Mouse (Mus musculus): ENCODE data around the gene Nlrc5. TPM values are rescaled to one million over a fixed set of nuclear protein-coding genes. Genes with fewer than 3 reads are reported as not detected.

Nlrc5 gene
- polyA plus RNA-seq, 1 experiment = 56.8 TPM

- 92% methylated on average over 5 of the region's 5 CpGs for WGBS
- DNase-seq = no peak
- TF ChIP-seq CTCF (IDR thresholded peaks at IDR 0.05; ENCODE audit: borderline replicate concordance, control insufficient read depth, extremely low read depth, insufficient read depth, low read length, poor library complexity) = no peak
- TF ChIP-seq POLR2A (IDR thresholded peaks at IDR 0.05; ENCODE audit: control insufficient read depth, extremely low read depth, insufficient read depth, low read length, poor library complexity) = no peak
Observed at GRCm38 (mm10) chr8:94469656-94470055, 35.5 kb downstream of the Nlrc5 start.

GRCm38 (mm10) chr8:94470794-94471193 lies 36.6 kb downstream of the Nlrc5 start:
- H3K27ac ChIP-seq (ENCODE audit: control insufficient read depth, insufficient read depth, low read length) = no peak overlapping the region
- no peak for DNase-seq
- H3K36me3 ChIP-seq (ENCODE audit: control insufficient read depth, insufficient read depth, low read length) = no peaks in the 10 kb centered on the region
- no peak for TF ChIP-seq CTCF (IDR thresholded peaks at IDR 0.05; ENCODE audit: borderline replicate concordance, control insufficient read depth, extremely low read depth, insufficient read depth, low read length, poor library complexity)
- no peak for TF ChIP-seq POLR2A (IDR thresholded peaks at IDR 0.05; ENCODE audit: control insufficient read depth, extremely low read depth, insufficient read depth, low read length, poor library complexity)
- no peaks in the 10 kb centered on the region for H3K4me1 ChIP-seq (replicated peaks; ENCODE audit: control insufficient read depth, insufficient read depth, low read length)
- no peak overlapping the region for H3K4me3 ChIP-seq (ENCODE audit: control insufficient read depth, insufficient read depth, low read length)
- WGBS = 93% methylated on average over 2 of the region's 2 CpGs
- H3K27me3 ChIP-seq (ENCODE audit: control insufficient read depth, insufficient read depth, low read length) = no peaks in the 10 kb centered on the region

More at GRCm38 (mm10) chr8:94469656-94470055, 35.5 kb downstream of the Nlrc5 start:
- Histone ChIP-seq H3K27me3 (ENCODE audit: control insufficient read depth, insufficient read depth, low read length) (no peaks in the 10 kb centered on the region), H3K27ac (ENCODE audit: control insufficient read depth, insufficient read depth, low read length) (no peak overlapping the region), H3K36me3 (ENCODE audit: control insufficient read depth, insufficient read depth, low read length) (no peaks in the 10 kb centered on the region), H3K4me1 (replicated peaks; ENCODE audit: control insufficient read depth, insufficient read depth, low read length) (no peaks in the 10 kb centered on the region), H3K4me3 (ENCODE audit: control insufficient read depth, insufficient read depth, low read length) (no peak overlapping the region)

- Histone ChIP-seq H3K4me1 (replicated peaks; ENCODE audit: control insufficient read depth, insufficient read depth, low read length) (no peaks in the 10 kb centered on the region), H3K4me3 (ENCODE audit: control insufficient read depth, insufficient read depth, low read length) (no peak overlapping the region), H3K36me3 (ENCODE audit: control insufficient read depth, insufficient read depth, low read length) (no peaks in the 10 kb centered on the region), H3K27ac (ENCODE audit: control insufficient read depth, insufficient read depth, low read length) (no peak overlapping the region), H3K27me3 (ENCODE audit: control insufficient read depth, insufficient read depth, low read length) (no peaks in the 10 kb centered on the region)
- no peak for DNase-seq
- TF ChIP-seq POLR2A (IDR thresholded peaks at IDR 0.05; ENCODE audit: control insufficient read depth, extremely low read depth, insufficient read depth, low read length, poor library complexity) = no peak
- no peak for TF ChIP-seq CTCF (IDR thresholded peaks at IDR 0.05; ENCODE audit: borderline replicate concordance, control insufficient read depth, extremely low read depth, insufficient read depth, low read length, poor library complexity)
- 88% methylated on average over 1 of the region's 1 CpGs for WGBS
Observed at GRCm38 (mm10) chr8:94471281-94471680, 37.1 kb downstream of the Nlrc5 start.

- H3K27me3 ChIP-seq (ENCODE audit: control insufficient read depth, insufficient read depth, low read length) = no peaks in the 10 kb centered on the region
- no peak overlapping the region for H3K27ac ChIP-seq (ENCODE audit: control insufficient read depth, insufficient read depth, low read length)
- WGBS = 95% methylated on average over 8 of the region's 8 CpGs
- no peaks in the 10 kb centered on the region for H3K36me3 ChIP-seq (ENCODE audit: control insufficient read depth, insufficient read depth, low read length)
- H3K4me1 ChIP-seq (replicated peaks; ENCODE audit: control insufficient read depth, insufficient read depth, low read length) = no peaks in the 10 kb centered on the region
- TF ChIP-seq CTCF (IDR thresholded peaks at IDR 0.05; ENCODE audit: borderline replicate concordance, control insufficient read depth, extremely low read depth, insufficient read depth, low read length, poor library complexity) (no peak), POLR2A (IDR thresholded peaks at IDR 0.05; ENCODE audit: control insufficient read depth, extremely low read depth, insufficient read depth, low read length, poor library complexity) (no peak)
- H3K4me3 ChIP-seq (ENCODE audit: control insufficient read depth, insufficient read depth, low read length) = no peak overlapping the region
- no peak for DNase-seq
Observed at GRCm38 (mm10) chr8:94472741-94473140, 38.6 kb downstream of the Nlrc5 start.

GRCm38 (mm10) chr8:94473431-94473830 lies 39.3 kb downstream of the Nlrc5 start:
- WGBS = 95% methylated on average over 21 of the region's 21 CpGs
- no peak for TF ChIP-seq CTCF (IDR thresholded peaks at IDR 0.05; ENCODE audit: borderline replicate concordance, control insufficient read depth, extremely low read depth, insufficient read depth, low read length, poor library complexity)
- no peak for TF ChIP-seq POLR2A (IDR thresholded peaks at IDR 0.05; ENCODE audit: control insufficient read depth, extremely low read depth, insufficient read depth, low read length, poor library complexity)
- no peaks in the 10 kb centered on the region for H3K36me3 ChIP-seq (ENCODE audit: control insufficient read depth, insufficient read depth, low read length)

GRCm38 (mm10) chr8:94475786-94476185 lies 41.6 kb downstream of the Nlrc5 start:
- Histone ChIP-seq H3K36me3 (ENCODE audit: control insufficient read depth, insufficient read depth, low read length) (no peaks in the 10 kb centered on the region), H3K4me3 (ENCODE audit: control insufficient read depth, insufficient read depth, low read length) (no peak overlapping the region), H3K27ac (ENCODE audit: control insufficient read depth, insufficient read depth, low read length) (no peak overlapping the region), H3K27me3 (ENCODE audit: control insufficient read depth, insufficient read depth, low read length) (no peaks in the 10 kb centered on the region), H3K4me1 (replicated peaks; ENCODE audit: control insufficient read depth, insufficient read depth, low read length) (no peaks in the 10 kb centered on the region)
- DNase-seq = no peak
- WGBS = 93% methylated on average over 8 of the region's 8 CpGs
- TF ChIP-seq CTCF (IDR thresholded peaks at IDR 0.05; ENCODE audit: borderline replicate concordance, control insufficient read depth, extremely low read depth, insufficient read depth, low read length, poor library complexity) (no peak), POLR2A (IDR thresholded peaks at IDR 0.05; ENCODE audit: control insufficient read depth, extremely low read depth, insufficient read depth, low read length, poor library complexity) (no peak)

More at GRCm38 (mm10) chr8:94473431-94473830, 39.3 kb downstream of the Nlrc5 start:
- Histone ChIP-seq H3K27ac (ENCODE audit: control insufficient read depth, insufficient read depth, low read length) (no peak overlapping the region), H3K4me1 (replicated peaks; ENCODE audit: control insufficient read depth, insufficient read depth, low read length) (no peaks in the 10 kb centered on the region), H3K4me3 (ENCODE audit: control insufficient read depth, insufficient read depth, low read length) (no peak overlapping the region), H3K27me3 (ENCODE audit: control insufficient read depth, insufficient read depth, low read length) (no peaks in the 10 kb centered on the region)
- DNase-seq = no peak

GRCm38 (mm10) chr8:94476846-94477245 lies 42.7 kb downstream of the Nlrc5 start:
- no peaks in the 10 kb centered on the region for H3K27me3 ChIP-seq (ENCODE audit: control insufficient read depth, insufficient read depth, low read length)
- no peak for TF ChIP-seq POLR2A (IDR thresholded peaks at IDR 0.05; ENCODE audit: control insufficient read depth, extremely low read depth, insufficient read depth, low read length, poor library complexity)
- no peak for TF ChIP-seq CTCF (IDR thresholded peaks at IDR 0.05; ENCODE audit: borderline replicate concordance, control insufficient read depth, extremely low read depth, insufficient read depth, low read length, poor library complexity)
- 95% methylated on average over 7 of the region's 7 CpGs for WGBS
- no peak overlapping the region for H3K27ac ChIP-seq (ENCODE audit: control insufficient read depth, insufficient read depth, low read length)
- no peak overlapping the region for H3K4me3 ChIP-seq (ENCODE audit: control insufficient read depth, insufficient read depth, low read length)
- H3K4me1 ChIP-seq (replicated peaks; ENCODE audit: control insufficient read depth, insufficient read depth, low read length) = no peaks in the 10 kb centered on the region
- H3K36me3 ChIP-seq (ENCODE audit: control insufficient read depth, insufficient read depth, low read length) = no peaks in the 10 kb centered on the region
- no peak for DNase-seq

Data from thymus, adult 2 months (tissue).